Mouse (Mus musculus): ENCODE data around the gene Creb5. TPM values are rescaled to one million over a fixed set of nuclear protein-coding genes. Genes with fewer than 3 reads are reported as not detected.

Creb5 gene
- polyA plus RNA-seq, 1 experiment from 2014 or later = 4.2 TPM

DNA sequence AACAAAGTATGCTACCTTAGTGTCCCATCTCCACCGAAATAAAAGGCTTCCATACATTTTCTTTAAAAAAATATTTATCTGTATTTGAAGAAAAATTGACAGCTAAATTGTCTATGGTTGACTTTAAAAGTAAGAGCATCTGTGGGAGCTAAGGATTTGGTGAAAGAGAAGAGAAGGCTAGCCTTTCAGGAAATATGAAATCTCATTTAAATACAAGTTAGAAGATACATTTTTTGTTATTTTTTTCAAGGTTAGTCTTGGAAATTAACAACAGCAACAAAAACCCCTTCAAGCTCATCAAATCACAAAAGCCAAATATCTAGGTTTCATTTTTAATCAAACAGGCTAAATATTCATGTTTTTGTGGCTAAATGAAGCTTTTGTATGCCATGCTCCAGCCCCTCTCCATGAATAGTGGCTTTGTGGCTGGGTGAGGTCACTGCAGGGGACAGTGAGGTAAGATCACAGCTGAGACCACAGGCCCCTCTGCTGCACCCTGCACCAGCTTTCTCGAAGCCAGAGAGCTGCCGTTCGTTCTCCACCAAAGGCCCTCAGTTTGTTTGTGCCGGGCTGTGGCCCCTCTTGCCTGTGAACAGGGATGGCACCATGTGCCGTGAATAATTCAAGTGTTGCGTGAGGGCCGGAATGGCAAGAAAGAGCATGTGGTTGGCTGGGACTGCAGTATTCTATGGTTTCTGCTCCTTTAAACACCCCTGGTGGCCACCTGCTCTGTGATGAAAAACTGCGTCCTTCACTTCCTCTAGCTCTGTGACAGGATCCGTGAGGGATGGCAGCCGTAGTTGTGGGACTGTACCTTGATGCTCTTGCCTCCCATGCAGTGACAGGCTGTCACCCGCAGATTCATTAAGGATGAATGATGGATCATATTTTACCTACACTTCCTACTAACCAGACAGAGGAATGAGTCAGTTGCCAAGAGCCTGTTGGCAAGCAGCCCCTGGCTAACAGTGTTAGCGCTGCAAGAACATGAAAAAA, 350.6 kb downstream of the Creb5 start:
- DNase-seq (ENCODE audit: low spot score) (no peak), ATAC-seq (ENCODE audit: low FRiP score) (peak; percentile 21; the same call in 1 of the 2 replicates)
- Histone ChIP-seq H3K27ac (no peak overlapping the region), H3K9ac (no peak overlapping the region), H3K4me2 (replicated peaks) (no peak overlapping the region), H3K36me3 (replicated peaks; ENCODE audit: control insufficient read depth, insufficient read depth) (no peaks in the 10 kb centered on the region), H3K9me3 (ENCODE audit: control insufficient read depth, low read length) (no peaks in the 10 kb centered on the region), H3K4me1 (replicated peaks; ENCODE audit: control insufficient read depth, insufficient read depth, low read length) (peaks cover 19% of the 10 kb centered on the region), H3K27me3 (ENCODE audit: control insufficient read depth, insufficient read depth, low read length) (no peaks in the 10 kb centered on the region), H3K4me3 (replicated peaks; ENCODE audit: low read length) (no peak overlapping the region)
- WGBS = 60% methylated on average over 13 of the region's 13 CpGs

DNA sequence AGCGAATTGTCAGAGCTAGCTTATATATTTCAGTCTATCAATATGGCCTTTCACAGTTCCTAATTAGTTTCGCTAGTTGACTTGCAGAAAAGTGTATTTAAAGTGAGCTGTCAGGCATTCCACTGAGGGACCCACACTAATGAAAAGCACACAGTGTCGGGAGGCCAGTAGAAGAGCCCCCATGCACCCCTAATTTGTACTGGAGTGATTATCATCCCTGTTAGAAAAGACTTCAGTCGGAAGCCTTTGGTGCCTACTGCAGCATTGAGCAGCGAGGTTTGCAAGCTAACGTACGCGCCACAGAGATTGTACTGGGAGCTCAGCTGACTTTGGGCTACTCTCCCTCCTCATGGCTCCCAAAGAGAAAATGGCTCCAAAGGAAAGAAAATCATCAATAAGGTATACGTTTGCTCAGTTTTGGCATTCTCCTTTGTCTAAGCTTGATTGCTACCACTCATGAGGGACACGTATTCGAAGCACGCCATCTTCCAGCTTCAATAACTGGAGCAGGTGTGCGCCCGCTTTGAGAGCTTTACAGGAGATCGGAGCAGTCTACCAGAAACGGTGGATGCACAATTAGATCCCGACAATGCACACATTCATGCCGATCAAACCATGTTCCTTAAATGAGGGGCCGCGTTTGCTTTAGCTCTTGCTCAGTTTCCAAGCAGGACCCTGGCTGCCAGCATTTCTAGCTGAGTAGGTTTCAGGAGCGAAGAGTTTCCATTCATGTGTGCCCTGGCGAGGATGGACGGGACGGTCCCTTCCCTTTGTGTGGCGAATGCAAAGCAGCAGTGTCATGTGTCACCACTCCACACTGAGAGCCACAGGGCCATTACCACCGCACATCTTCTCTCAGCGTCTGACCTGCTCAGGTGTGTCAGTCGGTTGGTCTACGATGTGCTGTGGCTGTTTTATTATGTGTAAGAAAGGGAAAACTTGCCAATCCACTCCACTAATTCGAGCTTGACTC, 354.8 kb downstream of the Creb5 start:
- Histone ChIP-seq H3K27ac (no peak overlapping the region), H3K4me3 (replicated peaks; ENCODE audit: low read length) (no peak overlapping the region), H3K36me3 (replicated peaks; ENCODE audit: control insufficient read depth, insufficient read depth) (no peaks in the 10 kb centered on the region), H3K9ac (no peak overlapping the region), H3K4me1 (replicated peaks; ENCODE audit: control insufficient read depth, insufficient read depth, low read length) (peaks cover 33% of the 10 kb centered on the region), H3K9me3 (ENCODE audit: control insufficient read depth, low read length) (no peaks in the 10 kb centered on the region), H3K4me2 (replicated peaks) (no peak overlapping the region), H3K27me3 (ENCODE audit: control insufficient read depth, insufficient read depth, low read length) (no peaks in the 10 kb centered on the region)
- ATAC-seq (ENCODE audit: low FRiP score) = no peak
- DNase-seq (ENCODE audit: low spot score) = no peak
- WGBS = 74% methylated on average over 30 of the region's 30 CpGs

DNA sequence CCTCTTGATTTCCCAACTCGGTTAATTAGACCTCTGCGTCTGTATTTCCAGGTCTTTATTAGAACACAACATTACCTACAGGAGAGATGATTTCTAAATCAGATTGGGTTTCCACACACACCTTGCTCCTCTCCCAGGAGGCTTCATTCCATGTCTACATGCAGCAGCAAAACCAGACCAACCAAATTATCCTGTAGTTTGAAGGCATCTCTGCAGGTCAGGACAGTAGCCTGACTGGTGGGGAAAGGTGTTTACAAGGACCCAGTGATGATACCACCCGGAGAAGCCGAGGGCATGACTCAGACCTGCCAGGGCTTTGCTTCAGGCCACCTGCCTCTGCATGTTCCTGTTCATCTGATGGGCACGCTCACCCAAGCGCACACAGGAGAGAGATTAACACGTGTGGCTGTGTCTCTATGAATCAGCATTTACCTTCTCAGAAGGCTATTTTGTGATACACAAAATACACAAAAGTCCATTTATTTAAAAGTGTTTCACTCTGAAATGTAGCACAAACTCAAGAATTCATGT, 355.8 kb downstream of the Creb5 start:
- H3K4me2 ChIP-seq (replicated peaks) = no peak overlapping the region

DNA sequence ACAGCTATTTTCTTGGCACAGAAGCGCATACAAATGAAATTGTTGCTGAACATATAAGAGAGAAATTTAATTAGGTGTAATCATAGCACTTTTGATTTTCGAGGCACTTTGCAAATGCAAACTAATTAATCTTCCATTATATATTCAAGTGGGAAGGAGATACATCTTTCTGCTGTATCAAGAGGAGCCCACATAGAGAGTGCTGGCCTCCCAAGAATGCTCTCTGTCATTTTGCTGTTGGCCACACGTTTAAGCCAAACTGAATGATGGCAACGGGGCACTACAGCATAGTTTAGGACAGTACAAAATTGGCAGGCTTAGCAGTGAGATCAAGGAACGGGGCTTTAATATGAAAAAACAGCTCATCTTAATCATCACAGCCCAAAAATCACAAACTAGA, 356.4 kb downstream of the Creb5 start:
- no peak for DNase-seq (ENCODE audit: low spot score)

More for the DNA sequence above, 355.8 kb downstream of the Creb5 start:
- Histone ChIP-seq H3K9me3 (ENCODE audit: control insufficient read depth, low read length) (no peaks in the 10 kb centered on the region), H3K27me3 (ENCODE audit: control insufficient read depth, insufficient read depth, low read length) (no peaks in the 10 kb centered on the region), H3K4me3 (replicated peaks; ENCODE audit: low read length) (no peak overlapping the region), H3K4me1 (replicated peaks; ENCODE audit: control insufficient read depth, insufficient read depth, low read length) (peaks cover 29% of the 10 kb centered on the region), H3K27ac (no peak overlapping the region), H3K36me3 (replicated peaks; ENCODE audit: control insufficient read depth, insufficient read depth) (no peaks in the 10 kb centered on the region), H3K9ac (no peak overlapping the region)
- ATAC-seq (ENCODE audit: low FRiP score) (no peak), DNase-seq (ENCODE audit: low spot score) (no peak)
- WGBS = 87% methylated on average over 7 of the region's 7 CpGs

DNA sequence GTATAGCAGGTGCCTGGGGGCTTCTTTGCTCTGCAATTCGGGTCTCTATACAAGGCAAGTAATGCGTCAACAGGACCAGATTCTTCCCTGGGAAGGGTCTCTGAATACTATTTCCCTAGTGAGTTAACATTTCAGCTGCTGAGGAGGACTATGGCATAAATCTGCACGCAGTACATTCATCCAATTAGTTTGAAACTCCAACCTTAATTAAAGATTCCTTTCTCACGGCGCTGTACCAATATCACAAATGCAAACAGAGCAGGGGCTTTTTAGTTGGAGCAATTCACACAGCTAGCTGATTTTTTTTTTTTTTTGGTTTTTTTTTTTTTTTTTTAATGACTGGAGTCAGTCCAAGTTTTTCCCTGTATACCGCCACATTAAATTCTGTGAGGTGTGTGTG, 357.0 kb downstream of the Creb5 start:
- ATAC-seq (ENCODE audit: low FRiP score) = no peak
- Histone ChIP-seq H3K4me3 (replicated peaks; ENCODE audit: low read length) (no peak overlapping the region), H3K36me3 (replicated peaks; ENCODE audit: control insufficient read depth, insufficient read depth) (no peaks in the 10 kb centered on the region), H3K9me3 (ENCODE audit: control insufficient read depth, low read length) (no peaks in the 10 kb centered on the region), H3K4me2 (replicated peaks) (no peak overlapping the region), H3K4me1 (replicated peaks; ENCODE audit: control insufficient read depth, insufficient read depth, low read length) (peaks cover 26% of the 10 kb centered on the region), H3K27me3 (ENCODE audit: control insufficient read depth, insufficient read depth, low read length) (no peaks in the 10 kb centered on the region), H3K9ac (no peak overlapping the region), H3K27ac (no peak overlapping the region)
- 54% methylated on average over 6 of the region's 6 CpGs for WGBS
- DNase-seq (ENCODE audit: low spot score) = no peak

More for the DNA sequence above, 356.4 kb downstream of the Creb5 start:
- ATAC-seq (ENCODE audit: low FRiP score) = no peak
- H3K36me3 ChIP-seq (replicated peaks; ENCODE audit: control insufficient read depth, insufficient read depth) = no peaks in the 10 kb centered on the region
- WGBS = 60% methylated on average over 5 of the region's 5 CpGs
- no peaks in the 10 kb centered on the region for H3K9me3 ChIP-seq (ENCODE audit: control insufficient read depth, low read length)
- no peak overlapping the region for H3K4me2 ChIP-seq (replicated peaks)
- peaks cover 26% of the 10 kb centered on the region for H3K4me1 ChIP-seq (replicated peaks; ENCODE audit: control insufficient read depth, insufficient read depth, low read length)
- no peak overlapping the region for H3K27ac ChIP-seq
- no peaks in the 10 kb centered on the region for H3K27me3 ChIP-seq (ENCODE audit: control insufficient read depth, insufficient read depth, low read length)
- H3K9ac ChIP-seq = no peak overlapping the region
- H3K4me3 ChIP-seq (replicated peaks; ENCODE audit: low read length) = no peak overlapping the region

DNA sequence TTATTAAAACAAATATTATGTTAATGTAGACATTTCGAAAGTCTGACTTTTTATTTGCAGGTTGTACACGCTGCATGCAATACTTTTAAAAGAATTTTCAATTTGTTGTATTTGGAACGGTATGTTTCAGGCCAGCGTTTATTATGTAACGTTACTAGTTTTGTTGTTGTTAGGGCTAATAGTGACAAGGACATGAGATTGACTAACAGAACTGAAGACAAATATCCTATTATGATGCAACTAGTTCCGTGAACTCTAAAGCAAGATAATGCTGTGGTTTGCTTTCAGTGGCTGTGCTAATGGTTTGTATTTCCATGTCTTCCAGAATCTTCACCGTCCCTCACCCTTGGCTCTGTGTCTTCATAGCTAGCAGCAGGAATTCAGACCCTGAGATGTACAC, 357.9 kb downstream of the Creb5 start:
- Histone ChIP-seq H3K9me3 (ENCODE audit: control insufficient read depth, low read length) (no peaks in the 10 kb centered on the region), H3K4me1 (replicated peaks; ENCODE audit: control insufficient read depth, insufficient read depth, low read length) (peaks cover 26% of the 10 kb centered on the region), H3K4me2 (replicated peaks) (no peak overlapping the region), H3K36me3 (replicated peaks; ENCODE audit: control insufficient read depth, insufficient read depth) (no peaks in the 10 kb centered on the region), H3K9ac (no peak overlapping the region), H3K27ac (no peak overlapping the region), H3K27me3 (ENCODE audit: control insufficient read depth, insufficient read depth, low read length) (no peaks in the 10 kb centered on the region), H3K4me3 (replicated peaks; ENCODE audit: low read length) (no peak overlapping the region)
- WGBS = 93% methylated on average over 7 of the region's 7 CpGs
- no peak for DNase-seq (ENCODE audit: low spot score)
- ATAC-seq (ENCODE audit: low FRiP score) = no peak

DNA sequence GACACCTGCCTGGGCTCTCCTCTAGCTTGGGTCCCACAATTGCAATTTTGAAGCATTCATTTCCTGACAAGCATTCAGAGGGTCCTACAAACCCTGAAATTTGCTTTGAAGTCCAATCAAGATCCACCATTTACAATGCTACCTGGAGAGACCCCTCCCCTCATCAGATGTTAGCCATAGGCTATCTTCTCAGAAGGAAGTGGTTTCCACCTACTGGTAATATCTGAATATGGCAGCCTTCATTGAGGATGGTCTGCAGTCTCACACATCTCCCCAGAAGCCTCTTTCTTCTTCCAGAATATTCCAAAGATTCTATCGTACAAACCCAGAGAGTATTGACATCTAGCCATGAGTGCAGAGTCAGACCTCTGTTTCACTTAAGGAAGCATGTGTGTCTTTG, 362.7 kb downstream of the Creb5 start:
- WGBS = 84% methylated on average over 1 of the region's 1 CpGs
- no peaks in the 10 kb centered on the region for H3K27me3 ChIP-seq (ENCODE audit: control insufficient read depth, insufficient read depth, low read length)

DNA sequence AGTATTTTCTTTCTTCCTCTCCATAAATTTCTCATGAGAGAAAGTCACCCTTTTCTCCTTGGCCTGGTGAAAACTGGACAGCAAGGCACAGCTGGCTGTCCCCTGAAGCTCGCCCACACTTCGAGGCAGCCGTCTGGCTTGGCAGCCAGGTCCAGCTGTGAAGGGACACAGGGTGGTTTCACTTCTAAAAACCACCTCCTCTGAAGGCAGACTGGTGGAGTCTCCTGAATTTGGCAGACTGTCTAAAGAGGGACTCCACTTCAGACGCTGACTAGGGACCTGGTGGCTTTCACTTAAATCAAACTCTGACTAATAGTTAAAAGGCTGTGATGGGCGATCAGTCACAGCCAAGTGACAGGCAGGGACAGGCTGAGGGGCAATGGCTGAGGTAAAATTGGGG, 365.6 kb downstream of the Creb5 start:
- H3K27me3 ChIP-seq (ENCODE audit: control insufficient read depth, insufficient read depth, low read length) = no peaks in the 10 kb centered on the region

More for the DNA sequence above, 362.7 kb downstream of the Creb5 start:
- ATAC-seq (ENCODE audit: low FRiP score) = no peak
- no peak overlapping the region for H3K27ac ChIP-seq
- H3K9me3 ChIP-seq (ENCODE audit: control insufficient read depth, low read length) = no peaks in the 10 kb centered on the region
- H3K4me1 ChIP-seq (replicated peaks; ENCODE audit: control insufficient read depth, insufficient read depth, low read length) = no peaks in the 10 kb centered on the region
- H3K9ac ChIP-seq = no peak overlapping the region
- H3K4me2 ChIP-seq (replicated peaks) = no peak overlapping the region
- DNase-seq (ENCODE audit: low spot score) = no peak
- no peaks in the 10 kb centered on the region for H3K36me3 ChIP-seq (replicated peaks; ENCODE audit: control insufficient read depth, insufficient read depth)
- no peak overlapping the region for H3K4me3 ChIP-seq (replicated peaks; ENCODE audit: low read length)

More for the DNA sequence above, 365.6 kb downstream of the Creb5 start:
- Histone ChIP-seq H3K4me2 (replicated peaks) (no peak overlapping the region), H3K4me3 (replicated peaks; ENCODE audit: low read length) (no peak overlapping the region), H3K9me3 (ENCODE audit: control insufficient read depth, low read length) (no peaks in the 10 kb centered on the region), H3K36me3 (replicated peaks; ENCODE audit: control insufficient read depth, insufficient read depth) (no peaks in the 10 kb centered on the region), H3K9ac (no peak overlapping the region), H3K27ac (no peak overlapping the region), H3K4me1 (replicated peaks; ENCODE audit: control insufficient read depth, insufficient read depth, low read length) (peaks cover 3% of the 10 kb centered on the region; the same call in 1 of the 2 replicates)
- no peak for ATAC-seq (ENCODE audit: low FRiP score)
- WGBS = 62% methylated on average over 5 of the region's 5 CpGs
- no peak for DNase-seq (ENCODE audit: low spot score)

All from hindbrain, embryonic 14.5 days (tissue).